Mouse (Mus musculus): Measurements from ENCODE around the gene Tmem192.

DNA sequence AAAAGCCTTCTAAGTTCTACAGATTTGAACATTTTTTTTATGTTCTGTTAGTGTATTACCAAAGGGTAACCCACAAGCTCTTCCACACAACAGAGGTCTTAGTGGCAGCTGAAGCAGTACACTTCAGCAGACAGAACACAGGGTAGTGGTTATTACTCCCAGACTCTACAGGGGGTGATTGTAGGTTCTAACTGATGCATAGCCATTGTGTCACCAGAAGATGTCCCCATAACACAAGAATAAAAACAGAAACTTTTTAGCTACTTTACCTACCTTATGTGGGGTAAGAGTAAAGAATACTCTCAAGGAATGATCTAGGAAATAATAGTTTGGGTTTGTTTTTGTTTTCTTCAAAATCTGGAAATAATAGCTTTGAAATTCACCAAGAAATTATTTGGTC lies 15.9 kb downstream of the Tmem192 start:
- TF ChIP-seq POLR2A (IDR thresholded peaks at IDR 0.05; ENCODE audit: extremely low read depth, insufficient read depth, low read length) (no peak), CTCF (IDR thresholded peaks at IDR 0.05; ENCODE audit: low read depth, low read length) (no peak)
